Mouse (Mus musculus) heart, adult 2 months (tissue): Measurements from ENCODE around the gene Vmn1r4.

ENCODE experiments used
- CTCF ChIP-seq: fragments of 200-600 bp; IDR thresholded peaks from 2 replicates; pipeline ENCODE4 v1.8.1; 2022; ENCODE audit warnings: antibody characterized with exemption, mild to moderate bottlenecking, moderate library complexity
- EP300 ChIP-seq: fragments of 200-500 bp; IDR thresholded peaks from 2 replicates; pipeline ENCODE4 v1.6.1; 2011; ENCODE audit warnings: low read depth, low read length, control low read depth; ENCODE audit not compliant: insufficient read depth
- POLR2A ChIP-seq: fragments of 200-500 bp; IDR thresholded peaks from 2 replicates; pipeline ENCODE4 v1.6.1; 2011; ENCODE audit warnings: mild to moderate bottlenecking, low read depth, low read length, control low read depth; ENCODE audit not compliant: insufficient read depth

DNA sequence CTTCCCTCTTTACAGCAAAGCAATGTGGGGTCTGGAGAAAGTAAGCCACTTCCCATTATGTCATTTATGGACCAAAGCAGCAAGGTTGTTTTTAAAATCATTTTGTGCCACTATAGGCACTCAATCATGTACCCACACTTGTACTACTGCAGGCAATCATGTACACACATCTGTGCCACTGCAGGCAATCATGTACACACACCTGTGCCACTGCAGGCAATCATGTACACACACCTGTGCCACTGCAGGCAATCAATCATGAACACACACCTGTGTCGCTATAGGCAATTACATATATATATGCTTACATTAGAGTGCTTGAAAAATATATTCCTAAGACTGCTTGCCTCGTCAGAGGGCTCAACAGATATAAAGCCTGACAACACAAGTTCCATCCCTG lies 18.8 kb upstream of the Vmn1r4 start:
- TF ChIP-seq CTCF (no peak), POLR2A (no peak), EP300 (no peak)
